Mouse (Mus musculus): ENCODE results near the gene Gm15294.

The Gm15294 gene

DNA sequence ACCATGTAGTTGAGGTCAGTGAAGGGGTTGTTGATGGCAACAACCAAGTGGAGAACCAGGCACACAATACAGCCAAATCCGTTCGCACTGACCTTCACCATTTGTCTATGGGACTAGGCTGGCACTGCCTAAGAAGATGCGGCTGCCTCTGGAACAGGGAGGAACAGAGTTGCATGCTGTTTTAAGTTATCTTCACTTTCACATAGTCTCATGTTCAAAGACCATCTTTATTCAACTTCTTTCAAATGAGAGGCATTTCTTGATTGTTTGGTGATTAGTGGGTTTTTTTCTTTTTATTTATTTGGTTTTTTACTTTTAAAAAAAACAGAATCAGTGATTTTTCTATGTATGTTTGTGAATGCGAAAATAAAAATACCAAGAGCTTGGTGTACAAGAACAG, at the start of gene Gm15294:
Gene Gm15294 (minus strand): TSS at position 101 of the 400 bp plus-strand sequence.
- no peak for DNase-seq

DNA sequence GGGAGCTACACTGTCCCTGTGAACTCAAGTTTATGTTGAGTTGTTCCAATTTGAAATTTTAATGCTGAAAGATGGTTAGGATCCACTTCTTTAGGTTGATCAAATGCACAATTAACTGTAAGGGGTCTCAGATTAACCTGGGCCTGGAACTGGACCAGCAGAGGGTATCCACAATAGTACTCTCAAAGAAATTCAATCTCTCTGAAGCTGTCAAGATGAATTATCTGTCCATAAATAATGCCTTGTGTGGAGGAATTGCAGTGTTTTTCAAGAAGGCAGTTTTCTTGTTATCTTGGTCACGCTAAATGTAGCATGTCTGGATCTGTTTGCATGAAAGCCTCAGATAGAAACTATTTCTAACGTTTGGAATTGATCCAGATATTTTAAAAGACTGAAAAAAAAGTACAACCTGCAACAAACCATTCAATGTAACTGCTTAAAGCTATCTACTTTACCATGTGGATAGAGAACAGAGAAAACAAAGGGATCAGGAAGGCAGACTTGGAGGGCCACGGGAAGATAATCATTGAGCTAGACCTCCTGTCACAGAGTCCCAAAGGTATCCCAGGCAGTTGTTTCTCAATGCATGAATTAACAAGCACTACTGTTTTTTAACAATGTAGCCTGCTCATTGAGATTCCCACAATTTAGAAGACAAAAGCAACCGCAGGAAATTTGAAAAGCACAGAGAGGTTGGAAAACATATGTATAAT, 9.5 kb upstream of the Gm15294 start:
- DNase-seq: no peak

DNA sequence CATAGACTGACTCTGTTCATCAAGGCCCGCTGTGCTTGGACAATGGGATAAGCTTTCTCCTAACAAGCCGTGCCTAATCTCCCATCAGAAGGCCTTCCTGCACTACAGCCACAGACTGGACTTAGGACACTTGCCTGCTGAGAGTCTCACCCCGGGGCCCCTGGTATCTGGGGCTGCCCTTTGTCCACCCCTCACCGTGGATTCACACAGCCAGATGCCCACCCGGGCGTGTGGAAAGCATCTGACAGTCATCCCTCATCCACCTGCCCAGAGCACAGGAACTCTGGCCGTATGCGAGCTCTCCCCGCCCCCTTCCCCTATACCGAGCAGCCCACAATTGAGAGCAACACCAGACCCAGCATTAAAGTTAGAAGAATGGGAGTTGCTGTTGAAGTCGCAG, 1.0 kb downstream of the Gm15294 start:
- DNase-seq: no peak

DNA sequence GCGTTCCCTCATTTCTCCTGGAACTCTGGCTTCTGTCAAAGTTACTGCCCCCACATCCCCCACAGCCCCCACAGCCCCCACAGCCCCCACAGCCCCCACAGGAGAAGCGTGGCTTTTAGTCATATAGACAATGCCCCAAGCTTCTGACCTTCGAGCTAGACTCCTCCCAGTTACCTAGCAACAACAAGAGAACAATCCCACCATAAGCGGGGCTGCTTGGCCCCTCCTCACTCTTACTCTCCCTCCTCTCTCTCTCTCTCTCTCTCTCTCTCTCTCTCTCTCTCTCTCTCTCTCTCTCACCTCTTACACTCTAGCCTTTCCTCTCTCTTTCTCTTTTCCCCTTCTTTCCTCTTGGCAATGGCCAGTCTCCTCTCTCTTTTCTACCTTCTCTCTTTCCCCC, 1.4 kb downstream of the Gm15294 start:
- no peak for DNase-seq

DNA sequence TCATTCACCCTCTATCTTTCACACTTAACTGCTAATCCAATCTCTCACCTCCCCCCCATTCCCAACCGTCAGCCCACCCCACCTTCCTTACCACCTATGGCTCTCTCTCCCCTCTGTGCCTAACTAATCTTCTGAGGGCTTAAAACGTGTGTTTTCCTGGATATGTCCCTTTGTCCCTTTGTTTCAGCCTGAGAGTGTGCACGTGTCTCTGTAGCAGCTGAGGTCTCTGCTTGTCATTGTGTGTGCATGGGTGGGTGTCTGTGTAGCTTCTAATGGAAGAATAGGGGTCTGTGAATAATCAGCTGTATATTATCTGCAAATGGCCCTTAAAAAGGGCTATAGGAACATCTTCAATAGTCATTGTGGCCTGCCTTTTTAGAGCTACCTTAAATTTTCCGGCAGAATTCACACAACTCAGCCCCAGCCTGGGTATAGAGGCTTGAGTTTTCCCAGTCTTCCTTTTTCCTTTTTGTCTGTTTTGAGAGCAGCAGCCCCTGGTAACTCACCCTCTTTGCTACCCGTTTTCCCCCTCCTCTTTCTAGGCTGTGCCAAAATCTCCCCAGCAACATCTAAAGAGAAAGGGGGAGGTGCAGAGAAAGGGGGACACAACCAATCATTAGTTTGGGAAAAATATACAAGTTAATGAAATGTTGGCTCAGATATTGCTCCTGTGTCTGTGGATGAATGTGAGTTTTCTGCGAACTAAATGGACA, 19.2 kb downstream of the Gm15294 start:
- DNase-seq: no peak
